Mouse (Mus musculus) hematopoietic stem cell, adult 5-6 weeks (primary cell): ENCODE measurements at regions not wholly inside any gene's neighbourhood (a gene's known extent, or its start where the extent isn't known, plus 50 kb on each side); places are given as distances from the start of the nearest gene placed in this dataset.

Experiments
- ATAC-seq, 2 experiments: fragments of 125-278 bp in 1 of 2; replicated peaks in 1 of 2; 2 replicates each; pipeline ENCODE4 v1.8.0; 2016 to 2017; ENCODE audit warnings: inconsistent platforms in 2 of 2, mild to moderate bottlenecking in 2 of 2, moderate number of reproducible peaks in 2 of 2, low read depth in 1 of 2, moderate TSS enrichment in 1 of 2; ENCODE audit not compliant: low FRiP score in 2 of 2, poor library complexity in 2 of 2, severe bottlenecking in 2 of 2, insufficient read depth in 1 of 2, low TSS enrichment in 1 of 2

GRCm38 (mm10) chr10:9569277-9569676 lies 105.7 kb downstream of the Samd5 start:
- no peak for ATAC-seq

GRCm38 (mm10) chr10:9557517-9558065 lies 117.4 kb downstream of the Samd5 start:
- ATAC-seq, result no peak

- no peak for ATAC-seq
These were observed 117.9 kb downstream of the Samd5 start for GRCm38 (mm10) chr10:9557092-9557491.

GRCm38 (mm10) chr10:9553946-9554345 lies 121.1 kb downstream of the Samd5 start:
- no peak for ATAC-seq

- ATAC-seq, result no peak
These were observed 124.9 kb downstream of the Samd5 start for GRCm38 (mm10) chr10:9549913-9550709.

GRCm38 (mm10) chr10:9545807-9546206 lies 129.2 kb downstream of the Samd5 start:
- ATAC-seq, result no peak

- no peak for ATAC-seq
These were observed 130.8 kb downstream of the Samd5 start for GRCm38 (mm10) chr10:9544041-9544786.

- no peak for ATAC-seq
These were observed 133.4 kb downstream of the Samd5 start for GRCm38 (mm10) chr10:9541579-9541978.

- ATAC-seq, result no peak
These were observed 137.3 kb downstream of the Samd5 start for GRCm38 (mm10) chr10:9537686-9538085.

- ATAC-seq, result no peak
These were observed 140.5 kb downstream of the Samd5 start for GRCm38 (mm10) chr10:9534552-9534951.

- ATAC-seq, result no peak
These were observed 141.7 kb downstream of the Samd5 start for GRCm38 (mm10) chr10:9533283-9533682.

- no peak for ATAC-seq
These were observed 143.1 kb downstream of the Samd5 start for GRCm38 (mm10) chr10:9531931-9532330.

GRCm38 (mm10) chr10:9529408-9529807 lies 145.6 kb downstream of the Samd5 start:
- ATAC-seq, result no peak

GRCm38 (mm10) chr10:9528066-9528465 lies 146.9 kb downstream of the Samd5 start:
- no peak for ATAC-seq

GRCm38 (mm10) chr10:9509764-9510390 lies 165.1 kb downstream of the Samd5 start:
- ATAC-seq, result no peak

- no peak for ATAC-seq
These were observed 165.8 kb downstream of the Samd5 start for GRCm38 (mm10) chr10:9509092-9509671.

- ATAC-seq, result no peak
These were observed 171.2 kb downstream of the Samd5 start for GRCm38 (mm10) chr10:9503569-9504493.
